Mouse (Mus musculus): ENCODE results near the gene Ly6g6c. TPM values are rescaled to one million over a fixed set of nuclear protein-coding genes. Genes with fewer than 3 reads are reported as not detected.

Ly6g6c gene
- polyA plus RNA-seq, 1 experiment from 2014 or later: 0.16 TPM

DNA sequence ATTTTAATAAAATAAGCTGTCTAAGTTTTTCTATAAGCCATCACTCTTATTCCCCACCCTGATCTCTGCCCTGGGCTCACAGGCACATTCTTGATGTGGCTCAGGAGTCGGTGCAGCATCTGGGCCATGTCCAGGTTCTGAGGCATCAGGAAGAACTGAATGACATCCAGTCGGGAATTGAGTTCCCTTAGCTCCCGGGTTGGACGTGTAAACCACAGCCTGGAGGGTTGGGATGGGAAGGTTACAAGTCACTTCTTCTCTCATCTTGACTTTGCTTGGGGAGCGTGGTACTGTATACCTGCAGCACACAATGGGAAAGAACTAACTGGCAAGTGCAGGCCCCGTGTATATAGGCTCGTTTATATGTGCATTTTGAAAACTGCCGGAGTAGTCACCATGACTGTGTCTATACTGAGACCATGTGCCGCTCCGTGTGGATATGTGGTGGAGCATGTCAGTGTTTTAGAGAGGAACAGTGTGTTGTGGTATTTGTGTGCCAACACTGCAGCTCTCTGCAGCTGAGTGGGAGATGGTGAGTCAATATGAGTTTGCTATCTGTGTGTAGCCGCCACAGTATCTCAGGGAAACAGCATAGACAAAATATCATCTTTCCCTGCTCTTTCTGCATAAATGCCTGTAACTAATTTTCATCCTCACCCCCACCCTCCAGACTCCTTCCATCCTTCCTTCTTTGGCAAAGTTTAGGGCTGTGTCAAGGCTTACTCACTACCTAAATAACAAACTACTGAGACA, 25.9 kb upstream of the Ly6g6c start:
- H3K36me3 ChIP-seq (ENCODE audit: control insufficient read depth, insufficient read depth, low read length): no peaks in the 10 kb centered on the region
- no peaks in the 10 kb centered on the region for H3K27me3 ChIP-seq (ENCODE audit: control insufficient read depth, insufficient read depth, low read length)
- DNase-seq (ENCODE audit: low spot score) (no peak), ATAC-seq (ENCODE audit: insufficient number of reproducible peaks, low FRiP score, low TSS enrichment, low read depth) (no peak)
- H3K4me1 ChIP-seq (ENCODE audit: control insufficient read depth, insufficient read depth, low read length): no peaks in the 10 kb centered on the region
- WGBS: 83% methylated on average over 11 of the region's 11 CpGs
- H3K4me2 ChIP-seq (ENCODE audit: low read depth, severe bottlenecking): no peak overlapping the region
- H3K9me3 ChIP-seq (ENCODE audit: control insufficient read depth, low read length): no peaks in the 10 kb centered on the region
- H3K27ac ChIP-seq (replicated peaks; ENCODE audit: low read depth, low read length): no peak overlapping the region
- no peak overlapping the region for H3K9ac ChIP-seq (ENCODE audit: low read length)
- no peak overlapping the region for H3K4me3 ChIP-seq (ENCODE audit: low read depth, low read length)

DNA sequence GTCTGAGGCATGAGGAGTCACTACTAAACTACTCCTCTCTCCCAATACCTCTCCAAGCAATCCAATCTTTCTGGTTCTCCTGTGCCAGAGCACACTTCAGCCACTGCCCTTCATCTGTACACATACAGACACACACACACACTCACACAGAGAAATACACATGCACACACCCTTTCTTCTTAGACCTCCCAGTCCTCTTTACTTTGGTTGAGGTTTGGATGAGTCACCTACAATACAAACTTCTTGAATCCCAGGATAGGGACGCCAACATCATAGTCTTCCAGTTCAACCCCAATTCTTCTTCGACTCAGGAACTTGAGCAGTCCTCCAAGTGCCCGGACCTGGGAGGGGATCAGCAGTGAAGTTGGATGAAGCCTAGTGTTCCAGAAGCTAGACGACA, 21.4 kb upstream of the Ly6g6c start:
- Histone ChIP-seq H3K9me3 (ENCODE audit: control insufficient read depth, low read length) (no peaks in the 10 kb centered on the region), H3K27me3 (ENCODE audit: control insufficient read depth, insufficient read depth, low read length) (no peaks in the 10 kb centered on the region), H3K4me2 (ENCODE audit: low read depth, severe bottlenecking) (no peak overlapping the region), H3K9ac (ENCODE audit: low read length) (no peak overlapping the region), H3K27ac (replicated peaks; ENCODE audit: low read depth, low read length) (no peak overlapping the region), H3K4me3 (ENCODE audit: low read depth, low read length) (no peak overlapping the region), H3K4me1 (ENCODE audit: control insufficient read depth, insufficient read depth, low read length) (peaks cover 11% of the 10 kb centered on the region), H3K36me3 (ENCODE audit: control insufficient read depth, insufficient read depth, low read length) (no peaks in the 10 kb centered on the region)
- ATAC-seq (ENCODE audit: insufficient number of reproducible peaks, low FRiP score, low TSS enrichment, low read depth) (no peak), DNase-seq (ENCODE audit: low spot score) (no peak)
- 90% methylated on average over 4 of the region's 4 CpGs for WGBS

DNA sequence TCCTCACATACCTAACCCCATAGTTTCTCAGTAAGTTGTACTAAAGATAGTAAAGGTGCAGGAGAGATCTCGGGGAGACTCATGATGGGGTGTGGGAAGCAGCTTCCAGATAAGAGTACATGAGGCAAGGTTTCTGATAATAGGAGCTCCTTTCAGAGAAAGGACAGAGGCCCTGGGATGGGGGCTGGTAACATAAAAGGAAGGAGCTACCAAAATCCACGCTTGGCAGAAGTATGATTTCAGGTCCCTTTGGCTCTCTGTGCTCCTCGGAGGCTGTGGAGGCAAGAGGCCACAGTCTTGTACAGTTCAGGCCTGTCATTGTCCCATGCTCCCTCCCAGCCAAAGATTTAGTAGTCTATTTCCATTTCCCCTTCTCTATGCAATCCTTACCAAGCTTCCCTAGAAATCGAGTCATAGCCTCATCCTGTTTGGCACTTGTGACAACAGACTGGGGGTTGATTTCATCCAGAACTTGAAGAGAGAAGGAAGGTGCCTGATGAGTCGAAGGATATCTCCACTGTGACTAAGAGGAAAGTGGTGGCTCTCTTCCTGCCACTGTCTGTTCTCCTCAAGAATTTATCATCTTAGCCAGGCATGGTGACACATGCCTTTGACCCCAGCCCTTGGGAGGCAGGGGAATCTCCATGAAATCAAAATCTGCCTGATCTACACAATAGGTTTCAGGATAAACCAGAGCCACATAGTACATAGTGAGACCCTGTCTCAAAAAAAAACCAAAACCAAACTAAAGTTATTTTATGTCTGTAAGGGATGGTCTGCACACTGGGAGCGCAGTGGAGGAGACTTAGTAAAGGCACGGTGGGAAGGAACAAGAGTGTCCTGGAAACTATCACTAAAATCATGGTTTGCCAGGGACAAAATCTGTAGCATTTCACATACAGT, 20.0 kb upstream of the Ly6g6c start:
- ATAC-seq (ENCODE audit: insufficient number of reproducible peaks, low FRiP score, low TSS enrichment, low read depth): no peak
- no peaks in the 10 kb centered on the region for H3K9me3 ChIP-seq (ENCODE audit: control insufficient read depth, low read length)
- no peaks in the 10 kb centered on the region for H3K27me3 ChIP-seq (ENCODE audit: control insufficient read depth, insufficient read depth, low read length)
- no peak overlapping the region for H3K27ac ChIP-seq (replicated peaks; ENCODE audit: low read depth, low read length)
- peaks cover 20% of the 10 kb centered on the region for H3K4me1 ChIP-seq (ENCODE audit: control insufficient read depth, insufficient read depth, low read length)
- 79% methylated on average over 7 of the region's 7 CpGs for WGBS
- H3K4me2 ChIP-seq (ENCODE audit: low read depth, severe bottlenecking): peak overlapping the region; percentile 99
- peak overlapping the region; percentile 12 for H3K9ac ChIP-seq (ENCODE audit: low read length)
- H3K4me3 ChIP-seq (ENCODE audit: low read depth, low read length): peak overlapping the region; percentile 54
- H3K36me3 ChIP-seq (ENCODE audit: control insufficient read depth, insufficient read depth, low read length): no peaks in the 10 kb centered on the region
- no peak for DNase-seq (ENCODE audit: low spot score)

DNA sequence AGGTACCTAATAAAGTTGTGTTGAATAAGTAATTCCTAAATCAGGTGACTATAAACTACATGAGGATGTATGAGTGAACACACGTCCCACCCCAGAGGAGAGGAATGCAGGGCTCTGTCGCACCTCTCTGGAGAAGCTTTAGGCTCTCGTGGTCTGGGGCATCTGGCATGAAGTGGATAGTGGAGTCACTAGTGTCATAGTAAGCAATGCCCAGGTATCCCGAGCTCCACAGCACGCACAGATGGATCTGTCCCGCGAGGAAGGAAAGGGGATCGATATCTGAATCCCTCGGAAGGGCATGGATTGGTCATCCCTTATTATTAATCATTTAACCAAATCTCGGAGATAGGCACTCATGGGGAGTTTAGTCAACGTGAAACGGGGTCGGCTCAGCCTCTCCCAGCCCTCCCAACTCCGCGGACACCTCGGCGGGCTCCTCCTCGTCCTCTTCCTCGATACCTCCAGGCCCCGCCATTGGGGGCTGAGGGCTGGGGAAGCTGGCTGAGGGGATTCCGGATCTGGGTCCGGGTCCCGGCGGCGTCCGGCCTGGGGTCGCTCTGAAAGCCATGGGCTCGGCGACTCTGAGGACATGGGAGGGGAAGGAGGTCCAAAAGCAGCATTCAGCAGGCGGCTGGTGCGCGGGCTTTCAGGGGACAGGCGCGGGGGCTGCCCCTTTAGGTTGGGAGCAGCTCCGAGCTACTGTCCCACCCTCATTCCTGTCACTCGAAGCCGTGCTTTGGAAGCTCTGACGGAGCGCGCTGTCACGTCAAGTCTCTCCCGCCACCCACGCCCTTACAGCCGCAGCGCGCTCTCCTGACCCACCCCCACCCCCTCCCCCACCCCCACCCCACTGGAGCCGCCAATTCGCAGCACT, 19.1 kb upstream of the Ly6g6c start:
- Histone ChIP-seq H3K4me1 (ENCODE audit: control insufficient read depth, insufficient read depth, low read length) (peaks cover 20% of the 10 kb centered on the region), H3K9ac (ENCODE audit: low read length) (peak overlapping the region; percentile 87), H3K4me2 (ENCODE audit: low read depth, severe bottlenecking) (peak overlapping the region; percentile 99), H3K36me3 (ENCODE audit: control insufficient read depth, insufficient read depth, low read length) (no peaks in the 10 kb centered on the region), H3K27ac (replicated peaks; ENCODE audit: low read depth, low read length) (peak overlapping the region; percentile 63), H3K27me3 (ENCODE audit: control insufficient read depth, insufficient read depth, low read length) (no peaks in the 10 kb centered on the region), H3K9me3 (ENCODE audit: control insufficient read depth, low read length) (no peaks in the 10 kb centered on the region), H3K4me3 (ENCODE audit: low read depth, low read length) (peak overlapping the region; percentile 54)
- WGBS: 7% methylated on average over 48 of the region's 48 CpGs
- ATAC-seq (ENCODE audit: insufficient number of reproducible peaks, low FRiP score, low TSS enrichment, low read depth) (0 out of 2 replicates have a peak, but pooled peaks have one; percentile 2), DNase-seq (ENCODE audit: low spot score) (no peak)

DNA sequence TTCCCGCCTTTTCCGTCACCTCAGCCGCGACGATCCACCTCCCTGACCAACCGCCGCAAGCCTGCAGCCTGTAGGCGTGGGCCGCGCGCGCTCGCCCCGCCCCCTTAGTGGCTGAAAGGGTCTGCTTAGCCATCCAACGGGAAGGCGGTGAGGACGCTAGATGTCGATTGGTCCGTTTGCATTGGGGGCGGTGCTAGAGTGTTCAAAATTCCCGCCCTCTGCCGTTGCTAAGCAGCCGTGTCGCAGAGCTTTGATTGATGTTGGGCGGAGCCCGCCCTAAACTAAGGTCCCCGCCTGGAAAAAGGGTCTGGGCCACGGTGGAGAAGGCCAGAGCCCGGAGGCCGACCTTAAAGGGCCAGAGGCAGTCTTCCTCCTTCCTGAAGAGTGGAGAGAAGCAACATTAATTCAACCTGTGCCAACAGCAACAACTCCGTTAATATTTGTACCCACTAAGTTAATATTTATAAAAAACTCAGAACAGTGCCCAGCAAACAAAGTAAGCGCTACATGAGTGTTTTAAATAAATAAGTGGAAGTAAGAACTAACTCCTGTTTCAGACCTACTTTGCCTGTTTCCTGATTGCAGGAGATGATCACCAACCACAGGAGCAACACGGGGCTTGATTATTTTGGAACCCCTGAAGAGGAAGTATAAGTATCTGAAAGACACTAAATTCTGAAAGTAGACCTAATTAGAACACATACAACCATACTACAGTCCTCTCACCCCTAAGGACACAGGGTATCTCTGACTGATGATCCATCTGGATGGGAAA, 18.3 kb upstream of the Ly6g6c start, which contains the start of gene Msh5:
Gene Msh5, minus strand, starts transcription at position 65 of the 775 bp plus-strand sequence.
- Histone ChIP-seq H3K9ac (ENCODE audit: low read length) (peak within 1 kb of the TSS; percentile 87), H3K27me3 (ENCODE audit: control insufficient read depth, insufficient read depth, low read length) (no peaks in the 10 kb centered on the region), H3K36me3 (ENCODE audit: control insufficient read depth, insufficient read depth, low read length) (no peaks in the 10 kb centered on the region), H3K4me1 (ENCODE audit: control insufficient read depth, insufficient read depth, low read length) (peaks cover 24% of the 10 kb centered on the region), H3K4me3 (ENCODE audit: low read depth, low read length) (peak within 1 kb of the TSS; percentile 54), H3K9me3 (ENCODE audit: control insufficient read depth, low read length) (no peaks in the 10 kb centered on the region), H3K4me2 (ENCODE audit: low read depth, severe bottlenecking) (peak within 1 kb of the TSS; percentile 99), H3K27ac (replicated peaks; ENCODE audit: low read depth, low read length) (peak within 1 kb of the TSS; percentile 63)
- ATAC-seq (ENCODE audit: insufficient number of reproducible peaks, low FRiP score, low TSS enrichment, low read depth): peak; percentile 96
- DNase-seq (ENCODE audit: low spot score): peak; percentile 99
- 3% methylated on average over 33 of the region's 33 CpGs for WGBS

DNA sequence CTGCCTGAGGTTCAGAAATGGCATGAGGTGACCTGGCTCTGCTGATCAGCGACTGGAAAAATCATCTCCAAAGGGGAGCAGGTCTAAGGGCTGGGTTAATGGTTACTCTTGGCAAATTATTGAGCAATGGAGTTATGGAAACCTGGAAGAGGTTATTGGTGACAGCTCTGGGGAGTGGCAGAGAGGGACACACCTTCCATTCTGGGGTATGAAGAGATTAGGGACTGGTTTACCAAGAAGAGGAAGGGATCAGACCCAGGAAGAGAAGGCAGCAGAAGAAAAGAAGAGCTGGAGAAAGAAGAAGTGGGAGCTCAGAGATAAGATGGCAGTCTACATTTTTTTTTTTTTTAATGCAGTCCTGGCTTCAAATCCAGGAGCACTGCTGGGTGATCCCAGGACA, 17.5 kb upstream of the Ly6g6c start:
- Histone ChIP-seq H3K36me3 (ENCODE audit: control insufficient read depth, insufficient read depth, low read length) (peaks cover 1% of the 10 kb centered on the region; the same call in 1 of the 2 replicates), H3K27ac (replicated peaks; ENCODE audit: low read depth, low read length) (no peak overlapping the region; the same call in 1 of the 2 replicates), H3K9me3 (ENCODE audit: control insufficient read depth, low read length) (no peaks in the 10 kb centered on the region), H3K27me3 (ENCODE audit: control insufficient read depth, insufficient read depth, low read length) (no peaks in the 10 kb centered on the region), H3K4me1 (ENCODE audit: control insufficient read depth, insufficient read depth, low read length) (peaks cover 28% of the 10 kb centered on the region), H3K4me3 (ENCODE audit: low read depth, low read length) (no peak overlapping the region), H3K4me2 (ENCODE audit: low read depth, severe bottlenecking) (no peak overlapping the region), H3K9ac (ENCODE audit: low read length) (no peak overlapping the region; the same call in 1 of the 2 replicates)
- WGBS: 33% methylated on average over 1 of the region's 1 CpGs
- ATAC-seq (ENCODE audit: insufficient number of reproducible peaks, low FRiP score, low TSS enrichment, low read depth) (no peak), DNase-seq (ENCODE audit: low spot score) (no peak)

DNA sequence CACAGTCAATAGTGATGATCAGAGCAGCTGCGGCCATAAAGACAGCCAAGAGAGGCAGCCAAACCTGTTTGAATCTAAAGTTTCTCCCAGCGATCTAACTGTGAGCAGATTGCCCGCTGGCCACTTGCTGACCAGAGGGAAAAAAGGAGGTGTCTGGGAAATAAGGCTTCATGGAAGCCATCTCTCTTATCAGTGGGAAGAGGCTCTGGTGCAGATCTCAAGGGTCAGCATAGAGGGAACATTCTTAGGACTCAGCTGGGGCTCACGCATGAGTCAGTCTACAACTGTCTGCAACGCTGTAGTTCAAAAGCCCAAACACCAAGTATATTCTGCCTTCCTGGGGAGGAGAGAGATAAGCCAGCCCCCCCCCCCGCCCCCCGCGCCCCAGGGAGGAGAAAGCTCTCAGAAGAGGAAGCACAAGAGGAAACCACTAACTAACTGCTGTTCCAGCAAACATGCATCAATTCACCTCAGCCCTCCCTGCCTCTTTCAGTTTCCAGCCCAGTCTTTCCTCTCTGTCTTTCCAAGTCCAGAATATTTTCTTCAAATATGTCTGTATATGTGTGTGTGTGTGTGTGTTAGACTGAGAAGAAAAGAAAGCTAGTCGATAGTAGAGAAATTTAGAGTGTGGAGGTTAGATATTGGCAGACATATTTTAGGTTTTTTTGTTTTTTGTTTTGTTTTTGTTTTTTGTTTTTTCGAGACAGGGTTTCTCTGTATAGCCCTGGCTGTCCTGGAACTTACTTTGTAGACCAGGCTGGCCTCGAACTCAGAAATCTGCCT, 16.8 kb upstream of the Ly6g6c start:
- peak overlapping the region; percentile 38 for H3K9ac ChIP-seq (ENCODE audit: low read length)
- no peak for ATAC-seq (ENCODE audit: insufficient number of reproducible peaks, low FRiP score, low TSS enrichment, low read depth)
- H3K36me3 ChIP-seq (ENCODE audit: control insufficient read depth, insufficient read depth, low read length): peaks cover 5% of the 10 kb centered on the region
- no peak overlapping the region; the same call in 1 of the 2 replicates for H3K4me2 ChIP-seq (ENCODE audit: low read depth, severe bottlenecking)
- H3K4me1 ChIP-seq (ENCODE audit: control insufficient read depth, insufficient read depth, low read length): peaks cover 28% of the 10 kb centered on the region
- H3K9me3 ChIP-seq (ENCODE audit: control insufficient read depth, low read length): no peaks in the 10 kb centered on the region
- H3K4me3 ChIP-seq (ENCODE audit: low read depth, low read length): no peak overlapping the region
- no peaks in the 10 kb centered on the region for H3K27me3 ChIP-seq (ENCODE audit: control insufficient read depth, insufficient read depth, low read length)
- no peak overlapping the region for H3K27ac ChIP-seq (replicated peaks; ENCODE audit: low read depth, low read length)
- 38% methylated on average over 11 of the region's 11 CpGs for WGBS
- no peak for DNase-seq (ENCODE audit: low spot score)

Measured in limb, embryonic 11.5 days (tissue).